Mouse (Mus musculus): ENCODE results near the gene Slc25a27. TPM values are rescaled to one million over a fixed set of nuclear protein-coding genes. Genes with fewer than 3 reads are reported as not detected.

Gene Slc25a27
- polyA plus RNA-seq, 1 experiment from 2014 or later = 2.9 TPM

DNA sequence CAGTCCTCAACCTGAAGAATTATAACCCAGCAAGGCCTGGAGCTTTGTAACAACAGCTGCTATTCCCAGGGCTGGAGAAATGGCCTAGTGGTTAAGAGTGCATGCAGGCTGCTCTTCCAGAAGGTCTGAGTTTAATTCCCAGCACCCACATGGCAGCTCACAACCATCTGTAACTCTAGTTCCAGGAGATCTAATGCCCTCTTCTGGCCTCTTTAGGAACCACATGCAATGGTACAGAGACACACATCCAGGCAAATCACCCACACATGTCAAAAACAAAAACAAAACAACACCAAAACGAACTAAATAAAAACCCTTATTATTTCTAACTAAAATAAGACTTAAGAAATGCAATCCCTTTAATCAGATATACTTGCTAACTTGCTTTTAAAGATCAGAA is 26.2 kb downstream of the Slc25a27 start:
- H3K4me2 ChIP-seq (replicated peaks; ENCODE audit: low read depth) = no peak overlapping the region
- H3K27me3 ChIP-seq (replicated peaks; ENCODE audit: control insufficient read depth, insufficient read depth, low read length) = no peaks in the 10 kb centered on the region
- no peak for ATAC-seq
- TF ChIP-seq CTCF (IDR thresholded peaks at IDR 0.05; ENCODE audit: low read depth) = no peak
- no peak overlapping the region for H3K9ac ChIP-seq (ENCODE audit: low read depth, low read length)
- no peaks in the 10 kb centered on the region; the same call in 1 of the 2 replicates for H3K36me3 ChIP-seq (ENCODE audit: control insufficient read depth, insufficient read depth)
- WGBS = 77% methylated on average over 1 of the region's 1 CpGs
- H3K27ac ChIP-seq (ENCODE audit: low read depth, low read length) = no peak overlapping the region
- no peak overlapping the region for H3K4me3 ChIP-seq (ENCODE audit: low read depth, low read length)
- H3K9me3 ChIP-seq (ENCODE audit: control insufficient read depth) = no peaks in the 10 kb centered on the region
- no peaks in the 10 kb centered on the region for H3K4me1 ChIP-seq (replicated peaks; ENCODE audit: control insufficient read depth, insufficient read depth, low read length)

DNA sequence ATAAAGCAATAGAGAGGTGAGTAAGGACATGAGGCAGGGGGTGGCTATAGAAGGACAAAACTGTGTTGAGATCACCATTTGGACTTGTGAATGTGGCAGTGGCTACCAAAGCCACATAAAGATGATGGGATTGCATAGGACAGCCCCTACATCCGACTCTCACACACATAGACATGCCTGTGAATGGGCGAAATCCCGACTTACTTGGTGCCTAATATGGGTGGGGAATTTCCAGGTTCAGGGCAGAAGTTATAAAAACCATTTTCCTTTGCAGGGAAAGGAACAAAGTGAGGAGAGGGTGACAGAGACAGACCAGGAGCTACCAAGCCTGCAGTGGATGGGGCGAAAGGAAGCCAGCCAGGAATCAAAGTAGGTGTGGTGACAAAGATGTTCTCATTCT is 29.9 kb downstream of the Slc25a27 start:
- Histone ChIP-seq H3K4me3 (ENCODE audit: low read depth, low read length) (no peak overlapping the region), H3K4me2 (replicated peaks; ENCODE audit: low read depth) (no peak overlapping the region), H3K27ac (ENCODE audit: low read depth, low read length) (no peak overlapping the region), H3K4me1 (replicated peaks; ENCODE audit: control insufficient read depth, insufficient read depth, low read length) (no peaks in the 10 kb centered on the region), H3K9me3 (ENCODE audit: control insufficient read depth) (no peaks in the 10 kb centered on the region), H3K27me3 (replicated peaks; ENCODE audit: control insufficient read depth, insufficient read depth, low read length) (no peaks in the 10 kb centered on the region), H3K9ac (ENCODE audit: low read depth, low read length) (no peak overlapping the region), H3K36me3 (ENCODE audit: control insufficient read depth, insufficient read depth) (no peaks in the 10 kb centered on the region)
- 89% methylated on average over 4 of the region's 4 CpGs for WGBS
- no peak for ATAC-seq
- no peak for TF ChIP-seq CTCF (IDR thresholded peaks at IDR 0.05; ENCODE audit: low read depth)

DNA sequence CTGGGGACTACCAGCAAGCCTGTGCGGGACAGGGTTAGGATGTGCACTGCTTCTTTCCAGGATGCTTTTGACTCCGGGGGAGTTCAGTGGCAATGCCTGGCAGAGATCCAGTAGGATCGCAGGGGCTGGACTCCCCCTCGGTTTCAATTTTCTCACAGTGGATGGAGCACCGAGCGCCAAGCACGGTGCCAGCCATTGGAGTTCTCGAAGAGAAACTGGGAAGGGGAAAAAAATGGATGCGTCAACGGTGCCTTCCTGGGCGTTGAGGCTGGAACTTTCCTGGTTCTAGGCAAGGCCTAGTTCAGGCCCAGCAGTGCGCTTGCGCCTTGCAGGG is 36.6 kb downstream of the Slc25a27 start:
- Histone ChIP-seq H3K9me3 (ENCODE audit: control insufficient read depth) (no peaks in the 10 kb centered on the region), H3K9ac (ENCODE audit: low read depth, low read length) (no peak overlapping the region), H3K27me3 (replicated peaks; ENCODE audit: control insufficient read depth, insufficient read depth, low read length) (peaks cover 40% of the 10 kb centered on the region), H3K4me3 (ENCODE audit: low read depth, low read length) (no peak overlapping the region; the same call in 1 of the 2 replicates), H3K4me2 (replicated peaks; ENCODE audit: low read depth) (peak overlapping the region; percentile 63), H3K36me3 (ENCODE audit: control insufficient read depth, insufficient read depth) (no peaks in the 10 kb centered on the region), H3K27ac (ENCODE audit: low read depth, low read length) (no peak overlapping the region), H3K4me1 (replicated peaks; ENCODE audit: control insufficient read depth, insufficient read depth, low read length) (0 out of 2 replicates have a peak, but pooled peaks cover 6% of the 10 kb centered on the region)
- TF ChIP-seq CTCF (IDR thresholded peaks at IDR 0.05; ENCODE audit: low read depth) = no peak
- no peak for ATAC-seq
- 65% methylated on average over 13 of the region's 13 CpGs for WGBS

DNA sequence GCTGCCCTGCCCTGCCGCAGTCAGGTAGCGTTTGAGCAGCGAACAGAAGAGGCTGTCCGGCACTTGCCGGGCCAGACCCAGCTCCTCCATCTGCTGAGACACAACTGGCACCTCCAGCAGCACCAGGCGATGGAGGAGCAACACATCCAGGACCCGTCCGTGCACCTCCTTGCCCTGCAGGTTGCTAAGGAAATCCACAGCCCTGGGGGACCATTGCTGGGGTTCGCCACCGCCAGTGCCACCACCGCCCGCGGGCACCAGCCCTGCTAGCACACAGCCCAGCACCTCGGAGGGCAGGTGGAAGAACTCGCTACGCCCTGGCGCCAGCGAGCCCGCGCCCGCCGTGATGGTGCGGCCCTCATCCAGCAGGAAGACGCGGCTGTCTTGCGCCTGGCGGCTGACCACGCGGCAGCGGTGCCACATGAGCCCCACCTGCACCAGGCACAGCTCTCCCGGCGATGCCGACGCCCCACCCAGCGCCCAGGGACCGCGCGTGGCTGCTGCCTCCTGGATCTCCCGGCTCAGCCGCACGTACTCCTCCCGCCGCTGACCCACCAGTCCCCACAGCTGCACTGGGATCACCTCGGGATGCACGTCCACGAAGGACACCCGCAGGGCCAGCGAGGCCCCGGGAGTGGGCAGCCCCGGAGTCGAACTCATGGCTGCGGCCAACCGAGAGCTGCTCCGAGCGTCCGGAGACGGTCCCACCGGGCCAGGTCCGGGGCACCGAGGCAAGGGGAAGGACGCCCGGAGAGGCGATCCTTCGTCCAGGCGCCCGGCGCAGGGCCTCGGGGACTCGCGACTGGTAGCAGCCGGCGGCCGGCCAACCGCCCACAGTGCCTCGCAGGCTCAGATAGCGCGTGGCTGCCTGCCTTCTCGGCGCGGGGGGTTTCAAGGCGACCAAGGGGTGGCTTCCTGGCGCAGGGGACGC is 37.3 kb downstream of the Slc25a27 start, which contains the start of gene Tdrd6:
TSS of gene Tdrd6 (minus strand) at position 804 of the 931 bp plus-strand sequence.
- Histone ChIP-seq H3K36me3 (ENCODE audit: control insufficient read depth, insufficient read depth) (no peaks in the 10 kb centered on the region), H3K27ac (ENCODE audit: low read depth, low read length) (no peak within 1 kb of the TSS), H3K4me2 (replicated peaks; ENCODE audit: low read depth) (peak within 1 kb of the TSS; percentile 63), H3K9ac (ENCODE audit: low read depth, low read length) (no peak within 1 kb of the TSS), H3K9me3 (ENCODE audit: control insufficient read depth) (no peaks in the 10 kb centered on the region), H3K4me3 (ENCODE audit: low read depth, low read length) (peak within 1 kb of the TSS; percentile 31), H3K27me3 (replicated peaks; ENCODE audit: control insufficient read depth, insufficient read depth, low read length) (peaks cover 40% of the 10 kb centered on the region), H3K4me1 (replicated peaks; ENCODE audit: control insufficient read depth, insufficient read depth, low read length) (0 out of 2 replicates have a peak, but pooled peaks cover 6% of the 10 kb centered on the region)
- peak; percentile 33 for ATAC-seq
- 7% methylated on average over 76 of the region's 83 CpGs for WGBS
- no peak for TF ChIP-seq CTCF (IDR thresholded peaks at IDR 0.05; ENCODE audit: low read depth)

DNA sequence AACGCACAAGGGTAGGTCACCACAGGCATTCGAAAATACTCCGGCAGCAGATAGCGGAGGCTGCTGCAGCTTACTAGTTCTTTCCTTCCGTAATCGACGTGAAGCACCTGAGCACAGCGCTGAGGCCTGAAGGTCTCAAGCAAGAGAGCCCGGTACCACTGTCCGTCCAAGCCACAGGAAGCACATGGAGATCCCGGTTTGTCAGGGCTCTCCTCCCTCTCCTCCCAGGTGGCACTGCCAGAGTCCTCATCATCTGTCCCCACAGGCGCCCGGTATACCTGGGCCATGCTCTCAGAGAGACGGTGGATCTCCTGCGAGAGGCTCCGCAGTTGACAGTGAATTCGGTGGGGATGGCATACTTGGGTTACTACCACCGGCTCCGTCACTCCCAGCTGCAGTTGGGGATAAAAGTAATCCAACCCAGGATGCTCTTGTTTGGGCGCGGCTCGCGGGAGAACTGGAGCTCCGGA is 38.0 kb downstream of the Slc25a27 start:
- no peak overlapping the region for H3K9ac ChIP-seq (ENCODE audit: low read depth, low read length)
- 21% methylated on average over 24 of the region's 24 CpGs for WGBS
- H3K36me3 ChIP-seq (ENCODE audit: control insufficient read depth, insufficient read depth) = no peaks in the 10 kb centered on the region
- H3K9me3 ChIP-seq (ENCODE audit: control insufficient read depth) = no peaks in the 10 kb centered on the region
- H3K4me1 ChIP-seq (replicated peaks; ENCODE audit: control insufficient read depth, insufficient read depth, low read length) = 0 out of 2 replicates have a peak, but pooled peaks cover 6% of the 10 kb centered on the region
- peak overlapping the region; percentile 63 for H3K4me2 ChIP-seq (replicated peaks; ENCODE audit: low read depth)
- peak overlapping the region; percentile 31 for H3K4me3 ChIP-seq (ENCODE audit: low read depth, low read length)
- TF ChIP-seq CTCF (IDR thresholded peaks at IDR 0.05; ENCODE audit: low read depth) = no peak
- H3K27ac ChIP-seq (ENCODE audit: low read depth, low read length) = no peak overlapping the region
- peaks cover 40% of the 10 kb centered on the region for H3K27me3 ChIP-seq (replicated peaks; ENCODE audit: control insufficient read depth, insufficient read depth, low read length)
- ATAC-seq = no peak

DNA sequence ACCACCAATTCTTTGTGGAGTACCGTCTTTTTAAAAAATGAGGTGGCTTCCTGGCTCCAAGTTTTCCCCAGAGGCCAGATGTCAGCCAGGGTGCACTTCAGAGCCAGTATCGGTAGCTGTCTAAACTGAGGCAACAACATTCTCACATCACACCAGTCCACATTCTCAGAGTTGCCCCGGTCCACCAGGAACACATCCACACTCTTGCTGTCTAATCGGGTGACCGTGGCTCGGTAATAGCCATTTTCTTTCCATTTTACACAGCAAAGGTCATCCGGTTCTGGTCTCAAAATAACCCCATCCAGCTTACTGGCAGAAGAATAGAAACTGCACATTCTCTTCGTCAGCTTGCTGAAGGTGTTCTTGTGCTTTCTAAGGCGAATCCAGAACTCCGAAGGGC is 38.8 kb downstream of the Slc25a27 start:
- no peak for ATAC-seq

More for the DNA sequence above, 38.8 kb downstream of the Slc25a27 start:
- no peak overlapping the region for H3K27ac ChIP-seq (ENCODE audit: low read depth, low read length)
- H3K9me3 ChIP-seq (ENCODE audit: control insufficient read depth) = no peaks in the 10 kb centered on the region
- no peak overlapping the region for H3K4me2 ChIP-seq (replicated peaks; ENCODE audit: low read depth)
- peaks cover 40% of the 10 kb centered on the region for H3K27me3 ChIP-seq (replicated peaks; ENCODE audit: control insufficient read depth, insufficient read depth, low read length)
- 0 out of 2 replicates have a peak, but pooled peaks cover 6% of the 10 kb centered on the region for H3K4me1 ChIP-seq (replicated peaks; ENCODE audit: control insufficient read depth, insufficient read depth, low read length)
- no peak overlapping the region for H3K9ac ChIP-seq (ENCODE audit: low read depth, low read length)
- WGBS = 94% methylated on average over 10 of the region's 10 CpGs
- no peaks in the 10 kb centered on the region for H3K36me3 ChIP-seq (ENCODE audit: control insufficient read depth, insufficient read depth)
- TF ChIP-seq CTCF (IDR thresholded peaks at IDR 0.05; ENCODE audit: low read depth) = no peak
- no peak overlapping the region for H3K4me3 ChIP-seq (ENCODE audit: low read depth, low read length)

Data from intestine, postnatal 0 days (tissue).